Mouse (Mus musculus) activated CD4-positive, CD25-positive, alpha-beta regulatory T cell, adult 4 months (primary cell): ENCODE data around the gene Rprd1b. TPM values are rescaled to one million over a fixed set of nuclear protein-coding genes. Genes with fewer than 3 reads are reported as not detected.

ENCODE experiments used
- ATAC-seq: one replicate; pipeline ENCODE4 v1.8.0; 2017
- polyA plus RNA-seq, 2 experiments: library from polyadenylated mRNA; unstranded; fragments of 100-300 nt; shearing (Covaris generic); gene quantifications; one replicate each; pipeline ENCODE4 v1.2.1; 2017

The Rprd1b gene
- polyA plus RNA-seq, 2 experiments from 2014 or later = 17.8 to 24.9 TPM

DNA sequence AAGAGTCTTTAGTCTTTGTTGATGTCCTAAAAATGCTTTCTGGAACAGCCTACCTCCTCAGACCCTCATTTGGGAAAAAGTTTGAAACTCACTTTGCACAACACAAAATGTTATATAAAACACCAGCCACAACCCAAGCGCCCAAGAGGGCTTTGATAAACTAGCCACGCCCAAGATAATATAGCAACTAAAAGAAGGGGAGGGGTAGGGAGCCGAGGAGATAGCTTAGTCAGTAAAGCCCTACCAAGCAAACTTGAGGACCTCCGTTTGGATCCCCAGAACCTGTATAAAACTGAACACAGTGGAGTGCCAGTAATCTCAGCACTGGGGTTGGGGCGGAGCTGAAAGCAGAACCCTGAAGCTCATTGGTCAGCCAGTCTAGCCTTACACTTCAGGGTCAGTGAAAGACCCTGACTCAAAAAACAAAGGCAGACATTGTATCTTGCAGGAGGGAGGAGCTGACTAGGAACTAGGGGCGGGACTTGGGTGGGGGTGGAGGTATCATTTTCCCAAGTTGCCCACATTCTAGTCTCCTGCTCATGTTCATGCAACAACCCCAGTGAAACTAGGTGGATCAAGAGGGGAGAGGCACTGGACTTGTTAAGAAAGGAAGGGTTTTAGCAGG is 124.5 kb downstream of the Rprd1b start:
- ATAC-seq = no peak

DNA sequence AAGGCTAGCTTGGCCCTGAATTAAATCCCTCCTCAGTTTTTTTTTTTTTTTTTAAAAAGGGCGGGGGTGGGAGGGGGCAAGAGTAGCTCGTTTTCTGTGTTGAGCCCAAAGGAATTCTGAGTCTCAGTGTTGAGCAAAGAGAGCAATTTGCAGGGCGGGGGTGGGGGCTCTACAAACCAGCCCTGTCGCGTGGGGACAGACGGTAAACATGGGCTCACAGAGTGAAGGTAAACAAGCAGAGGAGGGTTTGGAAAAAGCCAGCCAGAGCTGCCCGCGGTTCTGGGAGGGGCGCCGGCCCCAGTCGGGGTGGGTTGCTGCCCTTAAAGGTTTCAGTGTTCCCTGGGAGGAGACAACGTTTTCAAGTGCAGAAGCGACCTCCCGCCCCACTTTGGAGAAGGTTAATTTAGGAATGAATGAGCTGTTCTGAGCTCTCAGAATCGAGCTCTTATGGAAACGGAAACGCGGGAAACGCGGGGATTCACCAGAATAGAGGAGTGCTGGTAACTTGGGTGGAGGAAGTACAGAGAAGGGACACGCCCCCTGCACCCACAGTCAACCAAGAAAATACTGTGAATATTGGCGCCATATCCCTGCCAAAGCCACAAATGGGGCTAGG is 125.5 kb downstream of the Rprd1b start:
- ATAC-seq = peak; percentile 81

DNA sequence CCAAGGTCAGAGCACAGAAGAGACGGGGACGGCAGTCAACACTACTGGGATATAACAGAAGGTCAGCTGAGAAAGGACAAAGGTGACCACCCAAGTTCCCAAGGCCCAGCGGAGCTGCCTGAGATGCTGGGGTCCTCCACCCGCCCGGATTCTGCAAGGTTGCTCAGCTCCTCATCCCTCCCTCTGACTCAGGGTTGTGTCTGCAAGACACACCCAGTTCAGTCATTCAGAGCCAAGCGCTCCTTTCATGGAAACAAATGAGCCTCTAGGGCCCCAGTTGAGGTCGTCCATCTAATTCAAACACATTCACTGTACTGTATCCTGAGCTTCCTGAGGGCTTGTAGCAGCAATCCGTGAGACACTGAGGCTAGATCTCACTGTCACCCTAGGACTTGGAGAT is 126.3 kb downstream of the Rprd1b start:
- ATAC-seq = no peak

DNA sequence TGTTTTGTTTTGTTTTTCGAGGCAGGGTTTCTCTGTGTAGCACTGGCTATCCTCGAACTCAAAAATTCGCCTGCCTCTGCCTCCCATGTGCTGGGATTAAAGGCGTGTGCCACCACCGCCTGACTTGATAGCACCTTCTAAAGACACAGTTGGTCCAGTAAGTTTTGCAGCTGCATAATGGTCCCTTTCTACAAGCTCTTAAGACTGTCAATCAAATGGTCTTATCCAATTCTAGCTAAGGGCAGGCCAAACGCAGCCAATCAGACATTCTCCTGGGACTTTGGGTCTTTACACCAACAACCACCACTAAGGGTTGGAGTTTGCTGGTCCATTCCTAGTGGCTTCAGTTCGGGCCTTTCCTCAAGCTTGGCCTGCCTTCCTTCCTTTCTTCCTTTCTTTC is 126.8 kb downstream of the Rprd1b start:
- no peak for ATAC-seq

DNA sequence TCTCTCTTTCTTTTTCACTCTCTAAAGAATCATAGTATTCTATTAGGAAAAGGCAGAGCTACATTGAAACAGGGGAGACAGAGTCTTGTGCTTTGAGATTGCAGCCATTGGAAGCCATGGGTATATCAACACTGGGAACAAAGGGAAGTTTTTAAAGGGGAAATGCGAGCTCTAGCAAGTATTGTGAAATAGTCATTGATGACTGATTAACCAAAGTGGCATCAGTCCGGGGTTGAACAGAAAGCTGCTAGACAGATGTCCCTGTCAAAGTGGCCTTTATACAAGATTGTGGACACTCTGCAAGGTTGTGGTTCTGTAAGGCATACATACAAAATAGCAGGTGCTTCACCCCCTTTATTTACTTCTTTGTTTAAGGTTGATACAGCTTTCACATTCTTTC is 127.3 kb downstream of the Rprd1b start:
- no peak for ATAC-seq

DNA sequence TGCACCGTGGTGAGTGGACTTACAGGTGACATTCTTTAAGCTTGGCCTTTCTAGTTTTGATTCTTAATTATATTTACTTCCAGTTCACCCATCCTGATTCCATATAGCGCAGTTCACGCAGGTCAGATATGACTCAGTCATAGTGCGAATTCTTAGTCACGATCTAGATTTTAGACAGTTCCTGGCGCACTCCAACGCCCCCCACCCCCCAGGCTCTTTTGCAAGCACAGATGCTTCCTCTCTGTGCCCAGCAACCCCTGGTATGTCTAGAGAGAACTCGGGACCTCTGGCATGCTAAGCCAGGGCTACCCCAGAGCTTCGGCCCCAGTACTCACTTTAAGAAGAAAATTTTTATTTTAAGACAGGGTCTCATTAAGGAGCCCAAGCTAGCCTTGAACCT is 128.2 kb downstream of the Rprd1b start:
- ATAC-seq = no peak

DNA sequence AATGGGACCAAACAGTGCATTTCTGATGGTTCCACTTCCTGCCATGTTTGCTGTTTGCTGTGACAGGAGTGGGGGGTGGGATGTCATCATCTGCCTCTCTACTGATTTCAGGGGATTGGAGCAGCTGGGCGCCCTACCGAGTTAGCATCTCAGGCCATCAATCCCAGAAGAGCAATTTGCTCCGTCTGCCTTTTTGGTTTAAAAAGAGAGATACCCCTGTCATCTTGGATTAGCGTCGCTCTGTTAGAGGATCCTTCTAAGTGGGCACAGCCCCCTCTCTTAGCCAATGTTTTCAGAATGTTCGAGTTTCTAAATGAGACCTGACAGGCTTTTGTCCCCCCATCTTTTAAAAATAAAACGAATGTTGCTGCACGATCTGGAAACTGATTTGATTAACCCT is 129.4 kb downstream of the Rprd1b start:
- ATAC-seq = no peak

DNA sequence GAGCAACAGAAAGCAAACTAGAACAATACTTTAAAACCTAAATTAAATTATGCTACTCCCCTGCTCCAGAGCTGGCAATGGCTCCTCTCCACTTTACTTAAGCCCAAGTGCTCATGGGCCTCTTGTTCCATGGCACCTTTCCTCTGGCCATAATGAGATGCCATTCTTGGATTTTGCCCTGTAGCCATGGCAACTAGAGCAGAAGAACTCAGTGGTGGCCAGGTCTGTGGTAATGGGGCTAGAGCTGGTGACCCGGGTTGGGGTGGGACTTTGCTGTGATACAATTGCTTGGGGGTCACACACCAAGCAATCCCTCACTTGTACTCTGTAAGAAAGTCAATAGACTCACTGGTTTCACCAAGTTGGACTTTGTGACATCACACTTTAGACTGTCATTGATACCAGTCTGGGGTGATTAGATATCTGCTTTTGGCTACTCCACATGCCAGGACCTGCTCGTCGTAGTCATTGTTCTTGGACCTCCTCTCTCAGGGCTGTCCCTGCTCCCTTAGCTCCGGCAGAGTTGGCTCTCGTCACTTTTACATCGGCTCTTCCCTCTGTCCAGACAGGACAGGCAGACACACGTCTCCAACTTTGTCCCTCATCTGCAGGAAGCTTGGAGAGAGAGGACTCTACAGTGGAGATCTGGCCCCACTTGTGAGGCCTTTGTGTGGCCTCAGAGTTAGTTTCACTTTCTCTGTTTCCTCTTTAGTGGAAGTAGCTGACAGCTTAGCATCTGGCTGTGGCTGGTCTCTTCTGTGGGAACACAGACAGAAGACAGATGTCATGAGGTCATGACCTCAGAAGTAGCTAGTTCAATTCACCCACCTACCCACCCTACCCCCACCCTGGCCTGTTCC is 131.3 kb downstream of the Rprd1b start:
- ATAC-seq = peak; percentile 70

DNA sequence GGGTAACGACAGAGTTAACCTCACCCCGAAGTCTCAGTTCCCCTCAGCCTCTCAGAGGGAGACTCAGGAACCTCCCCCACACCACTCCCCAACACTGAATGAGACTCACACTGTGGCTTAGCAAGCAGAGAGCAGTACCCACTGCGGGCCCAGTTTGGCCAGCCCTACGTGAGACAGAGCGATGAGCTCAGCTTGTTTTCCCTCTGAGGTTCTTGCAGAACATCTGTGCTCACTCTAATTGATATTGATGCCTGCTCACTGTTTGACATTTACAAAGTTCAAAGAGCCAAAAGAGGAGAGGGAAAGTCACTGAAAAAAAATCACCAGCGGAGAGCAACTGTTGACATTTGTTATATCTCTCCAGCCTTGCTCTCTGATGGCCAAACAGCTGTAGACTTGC is 133.5 kb downstream of the Rprd1b start:
- ATAC-seq = no peak

DNA sequence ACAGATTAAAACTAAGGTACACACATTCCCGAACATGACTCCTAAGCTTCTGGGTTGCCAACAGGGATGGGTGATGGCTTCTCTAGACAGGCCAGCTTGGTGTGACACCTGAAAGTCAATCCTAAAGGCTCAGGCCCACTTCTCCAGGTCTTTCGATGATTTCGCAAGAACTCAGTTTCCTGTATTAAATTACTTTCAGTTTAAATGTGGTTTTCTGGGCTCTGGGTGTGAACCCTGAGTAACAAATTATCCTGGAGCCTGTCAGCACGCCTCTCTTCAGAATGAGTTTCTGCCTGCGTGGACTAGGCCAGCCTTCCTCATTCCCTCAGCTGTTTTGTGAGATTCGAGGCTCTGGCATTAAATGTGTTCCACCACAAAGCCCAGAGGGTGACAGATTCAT is 134.7 kb downstream of the Rprd1b start:
- ATAC-seq = no peak

DNA sequence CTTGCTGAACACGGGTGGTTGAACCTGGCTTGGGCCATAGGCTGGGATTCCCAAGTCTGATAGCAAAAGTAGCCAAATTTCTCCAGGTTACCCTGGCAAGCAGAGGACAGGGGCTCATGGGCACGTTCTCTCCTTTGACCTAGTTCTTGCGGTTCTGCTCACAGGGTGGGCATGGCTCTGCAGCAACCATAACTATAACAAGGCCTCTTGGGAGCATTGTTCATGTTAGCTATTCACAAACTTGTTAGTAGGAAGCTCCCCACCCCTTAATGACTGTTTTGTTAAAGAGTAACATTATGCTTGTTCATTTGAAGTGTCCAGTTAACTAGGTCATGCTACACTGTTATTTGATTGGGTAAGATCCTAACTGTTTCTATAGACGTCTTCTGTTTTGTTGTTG is 137.5 kb downstream of the Rprd1b start:
- no peak for ATAC-seq

DNA sequence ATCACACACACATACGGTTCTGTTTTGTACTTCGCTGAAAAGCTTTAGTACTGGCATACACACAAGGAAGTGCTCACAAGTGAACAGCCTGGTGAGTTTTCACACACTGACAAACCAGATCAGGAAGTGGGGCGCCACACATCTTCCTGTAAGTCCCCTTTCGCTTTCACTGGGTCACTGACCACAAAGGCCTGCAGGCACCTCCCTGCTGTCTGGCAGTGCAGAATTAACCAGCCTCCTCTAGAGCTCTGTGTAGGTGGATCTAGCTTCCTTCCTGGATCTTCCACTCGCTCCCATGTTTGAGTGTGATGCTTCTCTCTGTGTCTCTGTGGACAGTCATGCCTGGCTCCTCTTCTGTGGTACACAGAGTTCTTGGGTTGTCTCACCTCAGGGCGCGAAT is 138.3 kb downstream of the Rprd1b start:
- ATAC-seq = peak; percentile 93

DNA sequence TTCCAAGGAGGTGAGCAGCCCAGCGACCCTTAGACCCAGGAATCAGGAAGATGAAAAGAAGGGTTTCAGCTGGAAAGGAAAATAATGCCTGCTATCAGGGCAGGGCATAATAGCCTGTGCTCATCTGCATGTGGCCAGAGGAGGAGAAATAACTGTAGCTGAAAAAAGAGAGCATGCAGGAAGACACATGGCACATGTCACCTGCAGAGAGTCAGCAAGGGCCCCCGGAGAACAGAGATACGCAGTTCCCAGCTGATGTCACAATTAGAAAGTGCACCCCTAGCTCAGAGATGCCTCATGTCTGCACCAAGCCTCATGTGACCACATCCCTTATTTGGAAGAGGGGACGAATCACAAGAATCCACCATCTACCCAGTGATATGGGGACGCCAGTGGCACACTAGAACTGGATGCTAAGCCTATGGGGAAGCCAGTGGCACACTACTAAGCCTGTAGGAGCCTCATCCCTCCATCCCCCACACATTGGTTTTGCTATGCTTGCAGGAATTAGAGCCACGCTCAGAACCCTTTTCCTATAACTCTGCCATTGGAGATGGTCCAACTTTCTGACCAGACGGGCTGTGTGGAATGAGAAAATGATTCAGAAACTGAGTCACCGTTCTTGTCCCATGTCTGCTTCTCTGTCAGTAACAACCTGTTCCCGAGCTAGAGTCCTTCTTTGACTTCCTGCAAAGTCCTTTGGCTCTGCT is 139.4 kb downstream of the Rprd1b start:
- no peak for ATAC-seq

DNA sequence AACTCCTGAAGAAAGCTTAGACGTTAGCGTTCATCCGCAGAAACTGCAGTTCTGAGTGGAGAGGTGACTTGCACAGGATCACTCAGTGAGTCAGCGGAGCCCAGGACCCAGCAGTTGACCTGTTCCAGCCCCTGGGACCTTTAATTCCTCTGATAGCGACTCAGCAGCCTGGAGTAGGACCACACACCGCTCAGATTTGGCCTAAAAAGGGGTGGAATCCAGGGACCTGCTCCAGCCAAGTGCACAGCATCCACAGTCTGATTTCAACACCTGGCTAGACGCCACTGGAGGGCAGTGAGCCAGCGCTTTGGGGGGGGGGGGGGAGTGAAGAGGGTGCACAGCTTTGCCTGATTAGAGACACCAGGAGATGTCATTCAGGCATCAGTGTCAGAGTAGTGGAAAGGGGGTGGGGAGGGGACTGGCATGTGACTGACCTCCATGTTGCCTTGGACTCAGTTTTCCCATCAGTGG is 140.5 kb downstream of the Rprd1b start:
- no peak for ATAC-seq

DNA sequence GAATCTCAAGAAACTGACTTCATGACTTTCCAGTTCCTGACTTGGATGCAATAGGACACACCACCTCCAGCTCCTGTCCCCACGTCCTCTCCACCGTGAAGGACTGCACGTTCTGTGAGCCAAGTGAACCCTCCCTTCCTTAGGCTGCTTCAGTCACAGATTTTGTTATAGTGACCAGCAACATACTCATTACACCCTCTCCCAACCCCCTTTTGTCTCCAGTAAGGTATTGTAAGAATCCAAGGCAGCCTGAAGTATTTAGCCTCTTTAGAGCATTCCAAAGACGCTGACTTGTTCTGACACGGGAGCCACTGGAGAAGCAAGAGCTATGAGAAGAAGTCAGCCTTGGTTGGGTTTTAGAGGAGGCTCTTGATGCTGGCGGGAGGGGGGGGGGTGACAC is 141.1 kb downstream of the Rprd1b start:
- no peak for ATAC-seq

DNA sequence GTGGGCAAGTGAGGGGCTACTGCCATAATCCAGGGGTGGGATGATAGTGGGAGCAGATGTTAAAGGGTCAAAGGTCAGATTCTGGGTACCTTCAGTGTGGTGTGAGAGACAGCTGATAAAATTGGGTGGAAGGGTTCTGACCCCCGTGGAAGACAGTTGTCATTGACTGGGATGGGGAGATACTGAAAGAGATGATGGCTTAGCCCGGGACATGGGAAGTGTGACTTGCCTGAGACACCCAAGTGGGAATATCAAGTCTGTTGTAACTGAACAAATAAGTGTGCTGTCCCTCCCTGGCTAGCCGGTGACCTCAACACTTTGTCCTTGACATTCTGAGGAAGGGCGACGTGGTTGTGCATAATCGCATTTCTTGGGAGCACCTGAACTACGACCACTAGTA is 141.5 kb downstream of the Rprd1b start:
- no peak for ATAC-seq

DNA sequence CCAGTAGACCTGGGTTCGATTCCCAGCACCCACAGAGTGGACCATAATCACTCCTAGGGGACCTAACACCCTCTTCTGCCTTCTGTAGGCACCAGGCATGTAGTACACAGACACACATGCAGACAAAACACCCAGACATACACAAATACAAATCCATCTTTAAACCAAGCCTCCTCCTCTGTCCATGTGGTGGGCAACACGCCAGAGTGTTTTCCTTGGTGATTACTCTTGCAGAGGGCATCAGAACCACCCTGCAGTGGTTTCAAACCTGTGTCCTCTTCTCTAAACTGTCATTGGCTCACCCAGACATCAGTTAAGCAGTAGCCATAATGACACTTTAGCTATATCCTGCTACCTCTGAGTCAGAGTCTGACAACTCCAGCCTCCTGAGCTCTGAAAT is 142.1 kb downstream of the Rprd1b start:
- no peak for ATAC-seq

DNA sequence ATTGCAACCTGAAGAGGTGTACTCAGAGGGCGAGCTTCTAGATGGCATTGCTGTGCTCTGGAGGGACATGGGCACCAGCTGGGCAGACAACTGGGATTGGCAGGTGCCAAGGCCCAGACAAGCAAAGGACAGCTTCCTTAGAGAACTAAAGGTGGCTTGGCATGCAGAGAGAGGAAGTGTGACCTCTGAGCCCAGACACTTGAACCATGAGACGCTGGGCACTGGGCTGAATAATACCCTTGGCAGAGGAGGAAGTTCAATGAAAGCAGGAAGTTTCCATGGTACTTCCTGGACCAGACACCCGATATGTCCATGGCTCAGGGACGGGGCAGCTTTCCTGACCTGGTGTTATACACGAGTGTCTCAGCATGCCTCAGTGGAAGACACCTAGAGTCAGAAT is 146.1 kb downstream of the Rprd1b start:
- ATAC-seq = no peak

DNA sequence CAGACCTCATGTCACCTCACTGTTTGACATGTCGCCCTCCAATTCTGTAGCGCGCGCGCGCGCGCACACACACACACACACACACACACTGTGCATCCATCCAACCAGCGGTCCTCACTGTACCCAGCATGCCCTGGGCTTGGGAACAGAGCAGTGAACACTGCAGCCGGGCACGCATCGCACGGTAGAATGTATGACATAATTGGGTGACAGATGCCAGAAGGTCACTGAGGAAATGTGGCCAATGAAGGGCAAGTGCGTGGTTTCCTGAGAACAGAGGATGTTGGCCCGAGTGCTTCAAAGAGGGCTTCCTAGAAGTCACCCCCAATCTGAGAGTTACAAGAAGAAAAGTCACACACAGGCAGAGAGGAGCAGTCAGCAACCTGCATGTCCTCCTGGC is 146.7 kb downstream of the Rprd1b start:
- ATAC-seq = peak; percentile 67

DNA sequence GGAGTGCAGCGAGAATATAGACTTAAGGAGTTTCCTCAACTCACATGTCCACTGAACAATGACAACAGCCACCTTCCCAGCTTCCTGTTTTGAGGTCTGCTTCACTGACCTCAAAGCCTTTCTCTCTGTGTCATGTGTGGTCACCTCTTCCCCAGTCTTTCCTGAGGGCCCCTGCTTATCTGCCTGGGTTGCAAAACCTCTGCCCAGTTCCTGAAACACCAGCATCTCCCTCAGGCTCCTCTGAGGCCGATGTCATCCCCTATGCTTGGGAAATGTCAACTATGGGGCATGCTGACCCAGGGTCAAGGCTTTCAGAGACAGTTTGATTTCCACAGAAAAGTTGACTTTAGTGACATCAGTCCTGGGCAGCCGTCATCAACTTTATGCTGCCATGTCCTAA is 147.1 kb downstream of the Rprd1b start:
- ATAC-seq = no peak

DNA sequence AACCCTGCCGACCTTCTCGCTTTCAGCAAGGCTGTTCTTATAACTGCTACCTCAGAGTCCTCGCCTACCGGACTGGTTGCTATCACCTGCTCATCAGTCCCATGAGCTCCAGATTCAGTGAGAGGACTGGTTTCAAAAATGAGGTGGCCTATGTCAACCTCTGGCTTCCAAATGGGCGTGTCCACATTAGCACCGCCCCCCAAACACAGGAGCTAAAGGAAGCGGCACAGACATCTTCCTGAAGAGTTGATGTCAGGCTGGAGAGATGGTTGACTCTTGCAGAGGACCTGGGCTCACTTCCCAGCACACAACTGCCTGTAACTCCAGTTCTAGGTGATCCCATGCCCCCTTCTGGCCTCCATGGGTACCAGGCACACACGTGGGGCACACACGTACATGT is 148.5 kb downstream of the Rprd1b start:
- ATAC-seq = no peak

DNA sequence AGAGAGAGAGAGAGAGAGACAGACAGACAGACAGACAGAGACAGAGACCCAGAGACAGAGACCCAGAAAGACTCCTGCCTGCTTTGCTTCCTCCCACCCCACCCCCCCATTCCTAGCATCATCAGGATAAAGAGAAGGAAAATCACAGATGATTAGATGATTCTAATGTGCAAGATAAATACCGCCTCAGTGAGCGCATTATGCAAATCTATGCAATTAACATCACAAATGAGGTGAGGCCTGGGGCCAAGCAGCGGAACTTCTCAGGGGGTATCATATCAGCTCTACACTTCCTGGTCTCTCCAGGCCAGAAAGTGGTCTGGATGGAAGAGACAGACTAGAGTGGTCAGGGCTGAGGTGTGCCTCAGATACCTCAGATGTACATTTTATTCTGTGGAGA is 149.3 kb downstream of the Rprd1b start:
- no peak for ATAC-seq

DNA sequence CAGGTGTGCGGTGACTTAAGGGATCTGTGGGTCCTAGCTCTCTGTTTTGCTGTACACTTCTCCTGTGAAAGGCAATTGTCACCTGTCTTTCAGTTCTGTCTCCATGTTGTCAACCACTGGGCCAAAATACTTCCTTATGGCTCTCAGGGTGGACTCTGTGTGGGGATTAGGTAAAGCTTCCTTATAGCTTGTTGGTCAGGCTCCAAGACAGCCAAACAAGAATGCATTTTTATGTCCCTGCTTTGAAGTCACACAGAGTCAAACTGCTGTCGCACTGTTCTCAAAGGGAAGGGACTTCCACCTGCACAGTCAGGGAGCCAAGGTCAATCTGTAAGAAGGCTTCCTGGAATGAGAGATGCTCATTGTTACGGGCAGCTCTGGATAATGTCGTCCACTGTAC is 149.8 kb downstream of the Rprd1b start:
- ATAC-seq = no peak
